Mouse (Mus musculus): Measurements from ENCODE around the gene Gm21188.
"Not testable (repeated sequence)": the region's sequence is repeated elsewhere in the genome, so short reads cannot be mapped to it uniquely, and the experiment has no call there.

- TF ChIP-seq CTCF, EP300 (IDR thresholded peaks at IDR 0.05; ENCODE audit: low read depth): not testable (repeated sequence)
These were observed 25.1 kb downstream of the Gm21188 start, which contains the start of gene Gm36079 for GRCm38 (mm10) chr13:120026911-120027310.

All from heart, postnatal 0 days (tissue).